Mouse (Mus musculus) thymus, adult 2 months (tissue): Measurements from ENCODE around the gene Klhl40. TPM values are rescaled to one million over a fixed set of nuclear protein-coding genes. Genes with fewer than 3 reads are reported as not detected.

ENCODE experiments used
- DNase-seq: peaks from one replicate; pipeline ENCODE4 v3.0.0; 2021
- H3K27ac ChIP-seq: fragments of 200-500 bp; 2 replicates; pipeline ENCODE4 v1.5.1; 2012; ENCODE audit warnings: low read length, control low read depth; ENCODE audit not compliant: control insufficient read depth, insufficient read depth
- H3K27me3 ChIP-seq: fragments of 200-500 bp; 2 replicates; pipeline ENCODE4 v1.6.1; 2012; ENCODE audit warnings: mild to moderate bottlenecking, low read length, moderate library complexity, mixed read lengths; ENCODE audit not compliant: control insufficient read depth, insufficient read depth
- H3K36me3 ChIP-seq: fragments of 200-500 bp; 2 replicates; pipeline ENCODE4 v1.6.1; 2012; ENCODE audit warnings: mild to moderate bottlenecking, low read length, moderate library complexity; ENCODE audit not compliant: control insufficient read depth, insufficient read depth
- H3K4me1 ChIP-seq: fragments of 200-500 bp; replicated peaks from 2 replicates; pipeline ENCODE4 v1.6.1; 2012; ENCODE audit warnings: low read length; ENCODE audit not compliant: control insufficient read depth, insufficient read depth
- H3K4me3 ChIP-seq: fragments of 200-500 bp; 2 replicates; pipeline ENCODE4 v1.5.1; 2012; ENCODE audit warnings: mild to moderate bottlenecking, low read length, control low read depth, moderate library complexity; ENCODE audit not compliant: control insufficient read depth, insufficient read depth
- CTCF ChIP-seq: fragments of 200-500 bp; IDR thresholded peaks from 2 replicates; pipeline ENCODE4 v1.5.1; 2012; ENCODE audit warnings: mild to moderate bottlenecking, control low read depth, low read length, moderate library complexity, borderline replicate concordance; ENCODE audit not compliant: control insufficient read depth, poor library complexity, insufficient read depth; ENCODE audit errors: extremely low read depth
- POLR2A ChIP-seq: fragments of 200-500 bp; IDR thresholded peaks from 2 replicates; pipeline ENCODE4 v1.6.1; 2012; ENCODE audit warnings: mild to moderate bottlenecking, low read length, control low read depth, moderate library complexity; ENCODE audit not compliant: control insufficient read depth, poor library complexity, insufficient read depth; ENCODE audit errors: extremely low read depth
- WGBS: fragments of 180-500 bp; shearing (Covaris S2); methylation state at CpG from one replicate; pipeline ENCODE4 v1.1.7; 2018; 5-methylcytosine and 5-hydroxymethylcytosine counted together
- polyA plus RNA-seq: library from polyadenylated mRNA; depleted of rRNA; stranded (reverse); fragments of >200 nt; gene quantifications from 2 replicates; pipeline ENCODE4 v1.2.3, GENCODE M21; 2012

Klhl40 gene
- polyA plus RNA-seq, 1 experiment, result 0.93 TPM

GRCm38 (mm10) chr9:121776511-121776910 is 896 bp upstream of the Klhl40 start:
- Histone ChIP-seq H3K4me3 (no peak overlapping the region), H3K27me3 (no peaks in the 10 kb centered on the region; the same call in 1 of the 2 replicates), H3K27ac (no peak overlapping the region), H3K36me3 (no peaks in the 10 kb centered on the region), H3K4me1 (peaks cover 8% of the 10 kb centered on the region; the same call in 1 of the 2 replicates)
- WGBS, result 84% methylated on average over 7 of the region's 7 CpGs
- DNase-seq, result no peak
- TF ChIP-seq CTCF (no peak), POLR2A (no peak)

GRCm38 (mm10) chr9:121778066-121778624 is 738 bp downstream of the Klhl40 start:
- no peaks in the 10 kb centered on the region; the same call in 1 of the 2 replicates for H3K27me3 ChIP-seq
- no peak overlapping the region for H3K27ac ChIP-seq
- TF ChIP-seq CTCF (no peak), POLR2A (no peak)
- no peak for DNase-seq
- no peaks in the 10 kb centered on the region for H3K36me3 ChIP-seq
- 14% methylated on average over 54 of the region's 54 CpGs for WGBS
- no peak overlapping the region for H3K4me3 ChIP-seq
- H3K4me1 ChIP-seq, result peaks cover 8% of the 10 kb centered on the region; the same call in 1 of the 2 replicates

- Histone ChIP-seq H3K36me3 (no peaks in the 10 kb centered on the region), H3K27me3 (no peaks in the 10 kb centered on the region), H3K27ac (no peak overlapping the region), H3K4me1 (no peaks in the 10 kb centered on the region), H3K4me3 (no peak overlapping the region)
- 92% methylated on average over 12 of the region's 12 CpGs for WGBS
- DNase-seq, result no peak
- TF ChIP-seq CTCF (no peak), POLR2A (no peak)
Measured at GRCm38 (mm10) chr9:121784801-121785200, 7.4 kb downstream of the Klhl40 start.

- TF ChIP-seq POLR2A, result no peak
- no peak for TF ChIP-seq CTCF
- no peak overlapping the region for H3K27ac ChIP-seq
- no peak for DNase-seq
- no peaks in the 10 kb centered on the region for H3K27me3 ChIP-seq
- H3K36me3 ChIP-seq, result no peaks in the 10 kb centered on the region
- H3K4me3 ChIP-seq, result no peak overlapping the region
- 91% methylated on average over 8 of the region's 8 CpGs for WGBS
- no peaks in the 10 kb centered on the region for H3K4me1 ChIP-seq
Measured at GRCm38 (mm10) chr9:121785261-121785660, 7.9 kb downstream of the Klhl40 start.

- Histone ChIP-seq H3K4me1 (no peaks in the 10 kb centered on the region), H3K27me3 (no peaks in the 10 kb centered on the region), H3K27ac (no peak overlapping the region), H3K36me3 (no peaks in the 10 kb centered on the region), H3K4me3 (no peak overlapping the region)
- WGBS, result 75% methylated on average over 2 of the region's 2 CpGs
- no peak for DNase-seq
- TF ChIP-seq CTCF (no peak), POLR2A (no peak)
Measured at GRCm38 (mm10) chr9:121786359-121786758, 9.0 kb downstream of the Klhl40 start.

- Histone ChIP-seq H3K4me1 (no peaks in the 10 kb centered on the region), H3K36me3 (no peaks in the 10 kb centered on the region), H3K4me3 (no peak overlapping the region), H3K27me3 (no peaks in the 10 kb centered on the region), H3K27ac (no peak overlapping the region)
- TF ChIP-seq POLR2A (no peak), CTCF (no peak)
- peak; percentile 7 for DNase-seq
- 24% methylated on average over 5 of the region's 5 CpGs for WGBS
Measured at GRCm38 (mm10) chr9:121791206-121791605, 13.8 kb downstream of the Klhl40 start.

- Histone ChIP-seq H3K27me3 (no peaks in the 10 kb centered on the region), H3K4me3 (no peak within 1 kb of the TSS)
Measured at GRCm38 (mm10) chr9:121791757-121792521, 14.5 kb downstream of the Klhl40 start, which contains the start of gene Hhatl. Gene Hhatl, minus strand, starts transcription at chr9:121792507.

More at GRCm38 (mm10) chr9:121791757-121792521, 14.5 kb downstream of the Klhl40 start, which contains the start of gene Hhatl:
- DNase-seq, result no peak
- Histone ChIP-seq H3K27ac (no peak within 1 kb of the TSS), H3K4me1 (no peaks in the 10 kb centered on the region), H3K36me3 (no peaks in the 10 kb centered on the region)
- TF ChIP-seq CTCF, result no peak
- TF ChIP-seq POLR2A, result no peak
- 58% methylated on average over 24 of the region's 24 CpGs for WGBS
